Mouse (Mus musculus) lung, adult 2 months (tissue): ENCODE measurements around the gene Uhrf2. TPM values are rescaled to one million over a fixed set of nuclear protein-coding genes. Genes with fewer than 3 reads are reported as not detected.

Experiments used
- DNase-seq: peaks from one replicate; pipeline ENCODE4 v3.0.0; 2022
- H3K4me1 ChIP-seq: fragments of 200-500 bp; 2 replicates; pipeline ENCODE4 v1.6.1; 2011; ENCODE audit warnings: low read length; ENCODE audit not compliant: control insufficient read depth, insufficient read depth
- H3K4me3 ChIP-seq: fragments of 200-500 bp; replicated peaks from 2 replicates; pipeline ENCODE3; 2011; ENCODE audit warnings: low read depth, mild to moderate bottlenecking, control low read depth, low read length; ENCODE audit errors: extremely low read depth
- CTCF ChIP-seq: fragments of 200-500 bp; IDR thresholded peaks from 2 replicates; pipeline ENCODE4 v1.5.1; 2011; ENCODE audit warnings: mild to moderate bottlenecking, low read length, control low read depth; ENCODE audit not compliant: insufficient read depth
- POLR2A ChIP-seq: fragments of 200-500 bp; IDR thresholded peaks from 2 replicates; pipeline ENCODE4 v1.6.1; 2011; ENCODE audit warnings: low read depth, mild to moderate bottlenecking, control low read depth, low read length, borderline replicate concordance; ENCODE audit errors: extremely low read depth
- WGBS: fragments of 180-500 bp; shearing (Covaris S2); methylation state at CpG from one replicate; pipeline ENCODE4 v1.1.7; 2018; 5-methylcytosine and 5-hydroxymethylcytosine counted together
- polyA plus RNA-seq: library from polyadenylated mRNA; depleted of rRNA; stranded (reverse); fragments of >200 nt; gene quantifications from 2 replicates; pipeline ENCODE4 v1.2.3, GENCODE M21; 2012; rRNA removed

The Uhrf2 gene
- polyA plus RNA-seq, 1 experiment: 27.5 TPM

DNA sequence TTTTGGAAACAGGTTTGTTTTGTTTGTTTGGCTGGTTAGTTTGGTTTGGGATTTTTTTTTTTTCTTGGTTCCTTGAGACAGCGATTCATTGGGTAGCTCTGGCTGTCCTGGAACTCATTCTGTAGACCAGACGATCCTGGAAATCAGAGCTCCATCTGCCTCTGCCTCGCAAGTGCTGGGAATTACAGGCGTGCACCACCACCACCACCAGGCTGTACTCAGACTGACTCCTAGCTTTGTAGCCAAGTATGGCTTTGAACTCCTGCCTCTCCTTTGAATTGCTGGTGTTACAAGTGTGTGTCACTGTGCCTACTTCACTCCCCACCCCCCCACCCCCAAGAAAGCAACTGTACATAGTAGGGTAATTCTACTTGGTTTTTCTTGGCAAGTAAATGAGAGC, 86.9 kb downstream of the Uhrf2 start:
- H3K4me1 ChIP-seq: no peaks in the 10 kb centered on the region
- WGBS: 69% methylated on average over 4 of the region's 4 CpGs
- no peak for DNase-seq
- H3K4me3 ChIP-seq: no peak overlapping the region
- TF ChIP-seq CTCF (no peak), POLR2A (no peak)

DNA sequence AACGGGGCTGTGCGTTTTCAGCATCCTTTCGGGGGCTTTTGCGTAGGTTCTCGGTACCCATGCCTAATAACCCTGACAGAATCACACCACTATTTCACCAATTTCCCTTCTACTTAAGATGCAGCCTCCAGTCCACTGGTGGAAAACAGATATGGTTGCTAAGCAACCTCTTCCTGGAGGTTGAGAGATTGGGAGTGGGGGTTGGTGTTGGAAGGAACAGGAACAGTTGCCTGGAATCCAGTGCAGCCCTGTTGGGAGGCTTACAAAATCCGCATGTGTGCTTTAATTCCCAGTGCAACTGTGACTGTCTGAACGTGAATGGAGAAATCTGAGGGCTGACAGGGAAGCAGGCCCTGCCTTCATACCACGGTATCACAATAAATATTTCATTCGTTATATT, 87.5 kb downstream of the Uhrf2 start:
- Histone ChIP-seq H3K4me3 (no peak overlapping the region), H3K4me1 (no peaks in the 10 kb centered on the region)
- no peak for DNase-seq
- 56% methylated on average over 9 of the region's 9 CpGs for WGBS
- no peak for TF ChIP-seq POLR2A
- no peak for TF ChIP-seq CTCF

- DNase-seq: no peak
- H3K4me1 ChIP-seq: no peaks in the 10 kb centered on the region
- H3K4me3 ChIP-seq: no peak overlapping the region
- WGBS: 81% methylated on average over 17 of the region's 17 CpGs
- TF ChIP-seq CTCF (no peak), POLR2A (no peak)
Measured at GRCm38 (mm10) chr19:30118344-30119312, 88.3 kb downstream of the Uhrf2 start.

GRCm38 (mm10) chr19:30124999-30125669, 94.8 kb downstream of the Uhrf2 start:
- TF ChIP-seq POLR2A (no peak), CTCF (no peak)
- Histone ChIP-seq H3K4me1 (no peaks in the 10 kb centered on the region), H3K4me3 (no peak overlapping the region)
- DNase-seq: no peak
- WGBS: 41% methylated on average over 7 of the region's 7 CpGs

GRCm38 (mm10) chr19:30125670-30126059, 95.4 kb downstream of the Uhrf2 start:
- Histone ChIP-seq H3K4me3 (no peak overlapping the region), H3K4me1 (no peaks in the 10 kb centered on the region)
- TF ChIP-seq POLR2A (no peak), CTCF (no peak)
- no peak for DNase-seq
- WGBS: 65% methylated on average over 7 of the region's 7 CpGs

GRCm38 (mm10) chr19:30128177-30128576, 97.9 kb downstream of the Uhrf2 start:
- 54% methylated on average over 4 of the region's 4 CpGs for WGBS
- no peak overlapping the region for H3K4me3 ChIP-seq
- H3K4me1 ChIP-seq: no peaks in the 10 kb centered on the region
- TF ChIP-seq POLR2A (no peak), CTCF (no peak)
- no peak for DNase-seq

DNA sequence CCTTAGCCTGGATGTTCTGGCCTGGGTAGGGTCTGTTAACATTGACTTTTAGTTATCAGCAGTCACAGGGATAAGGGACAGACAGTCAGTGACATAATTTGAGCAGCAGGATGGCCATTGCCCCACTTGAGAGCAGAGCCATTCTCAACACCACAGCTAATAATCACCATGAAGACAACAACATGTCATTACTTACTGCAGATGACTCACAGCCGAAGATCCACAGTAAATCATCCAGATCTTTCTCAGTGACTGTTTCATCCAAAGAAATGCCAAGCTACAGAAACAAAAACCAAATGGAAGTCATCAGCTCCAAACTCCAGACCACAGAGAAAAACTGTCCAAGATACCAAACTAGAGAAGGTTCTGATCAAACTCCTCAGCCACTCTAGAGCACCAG, 106.0 kb downstream of the Uhrf2 start:
- TF ChIP-seq POLR2A: no peak
- TF ChIP-seq CTCF: no peak
- WGBS: 69% methylated on average over 1 of the region's 1 CpGs
- Histone ChIP-seq H3K4me1 (no peaks in the 10 kb centered on the region; the same call in 1 of the 2 replicates), H3K4me3 (no peak overlapping the region)
- no peak for DNase-seq

Other genes with a start within 250 kb of the Uhrf2 start
- gene 9930021J03Rik, start 224.5 kb upstream of the Uhrf2 start, polyA plus RNA-seq: 5.0 and 5.7 TPM in 2 replicates
- 1.8 and 3.0 TPM in 2 replicates for gene Ranbp6, start 217.5 kb upstream of the Uhrf2 start, polyA plus RNA-seq
- gene Il33, start 105.4 kb upstream of the Uhrf2 start, polyA plus RNA-seq: 28.6 and 45.4 TPM in 2 replicates
- gene Trpd52l3, start 26.7 kb upstream of the Uhrf2 start, polyA plus RNA-seq: not detected in 2 replicates
- gene Gldc, start 144.9 kb downstream of the Uhrf2 start, polyA plus RNA-seq: 0.15 TPM in 2 replicates
- 0.28 TPM in 1 of 2 replicates, not detected in the other for gene Mbl2, start 202.4 kb downstream of the Uhrf2 start, polyA plus RNA-seq